Mouse (Mus musculus) testis, adult 2 months (tissue): ENCODE data around the gene Dusp14. TPM values are rescaled to one million over a fixed set of nuclear protein-coding genes. Genes with fewer than 3 reads are reported as not detected.

Source experiments
- H3K27ac ChIP-seq: fragments of 200-500 bp; 2 replicates; pipeline ENCODE4 v1.5.1; 2012; ENCODE audit warnings: low read depth, low read length; ENCODE audit not compliant: control insufficient read depth, insufficient read depth
- H3K27me3 ChIP-seq: fragments of 200-500 bp; 2 replicates; pipeline ENCODE4 v1.6.1; 2012; ENCODE audit warnings: mild to moderate bottlenecking, low read length, moderate library complexity; ENCODE audit not compliant: control insufficient read depth, insufficient read depth
- H3K36me3 ChIP-seq: fragments of 200-500 bp; 2 replicates; pipeline ENCODE4 v1.6.1; 2012; ENCODE audit warnings: mild to moderate bottlenecking, low read length; ENCODE audit not compliant: control insufficient read depth, insufficient read depth
- H3K4me1 ChIP-seq: fragments of 200-500 bp; 2 replicates; pipeline ENCODE4 v1.6.1; 2012; ENCODE audit warnings: low read length; ENCODE audit not compliant: control insufficient read depth, insufficient read depth
- H3K4me3 ChIP-seq: fragments of 200-500 bp; 2 replicates; pipeline ENCODE4 v1.5.1; 2012; ENCODE audit warnings: low read depth, mild to moderate bottlenecking, low read length, moderate library complexity, mixed read lengths; ENCODE audit not compliant: control insufficient read depth
- CTCF ChIP-seq: fragments of 200-500 bp; IDR thresholded peaks from 2 replicates; pipeline ENCODE4 v1.5.1; 2012; ENCODE audit warnings: low read depth, mild to moderate bottlenecking, inconsistent platforms, low read length, moderate library complexity; ENCODE audit not compliant: control insufficient read depth, insufficient read depth, insufficient replicate concordance
- POLR2A ChIP-seq: fragments of 200-500 bp; IDR thresholded peaks from 2 replicates; pipeline ENCODE4 v1.6.1; 2012; ENCODE audit warnings: low read depth, mild to moderate bottlenecking, inconsistent platforms, low read length, moderate library complexity; ENCODE audit not compliant: control insufficient read depth
- polyA plus RNA-seq: library from polyadenylated mRNA; depleted of rRNA; stranded (reverse); fragments of >200 nt; gene quantifications from 2 replicates; pipeline ENCODE4 v1.2.3, GENCODE M21; 2012

Dusp14 gene
- polyA plus RNA-seq, 1 experiment, result 2.5 TPM

DNA sequence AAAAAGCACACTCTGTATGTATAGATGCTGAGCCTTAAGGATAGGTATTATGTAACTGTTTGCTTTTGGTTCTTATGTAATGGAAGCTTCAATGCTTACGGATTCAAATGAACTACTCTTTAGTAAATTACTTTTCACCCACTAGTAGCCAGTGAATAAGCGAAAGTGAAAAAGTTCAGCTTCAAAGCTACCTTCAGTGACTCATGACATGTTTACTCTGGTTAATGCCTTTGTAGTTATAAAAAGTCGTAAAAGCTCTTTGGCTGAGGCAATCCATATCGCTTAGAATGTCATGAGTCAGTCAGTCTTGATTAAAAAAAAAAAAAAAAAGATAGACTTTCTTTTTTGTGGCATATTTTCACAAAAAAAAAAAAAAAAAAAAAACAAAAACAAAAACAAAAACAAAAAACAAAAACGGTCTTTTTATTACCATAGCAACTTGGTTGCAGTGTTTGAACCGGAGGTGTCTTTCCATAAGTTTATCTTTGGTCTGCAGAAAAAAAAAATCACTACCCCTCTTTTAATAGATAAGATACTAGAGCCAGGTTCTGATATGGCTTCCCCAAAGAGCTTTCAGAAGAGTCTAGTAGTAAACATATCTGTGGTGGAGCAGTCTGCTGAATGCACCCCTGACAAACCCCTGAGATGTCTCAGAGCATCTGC lies 52.8 kb downstream of the Dusp14 start:
- Histone ChIP-seq H3K27ac (no peak overlapping the region), H3K4me3 (no peak overlapping the region), H3K27me3 (no peaks in the 10 kb centered on the region), H3K36me3 (no peaks in the 10 kb centered on the region), H3K4me1 (no peaks in the 10 kb centered on the region)
- no peak for TF ChIP-seq CTCF
- no peak for TF ChIP-seq POLR2A

GRCm38 (mm10) chr11:84013105-84013504 lies 56.0 kb downstream of the Dusp14 start:
- H3K36me3 ChIP-seq, result no peaks in the 10 kb centered on the region; the same call in none of the 2 replicates
- H3K27me3 ChIP-seq, result no peaks in the 10 kb centered on the region
- H3K27ac ChIP-seq, result no peak overlapping the region
- no peaks in the 10 kb centered on the region for H3K4me1 ChIP-seq
- H3K4me3 ChIP-seq, result no peak overlapping the region
- TF ChIP-seq CTCF (no peak), POLR2A (no peak)

DNA sequence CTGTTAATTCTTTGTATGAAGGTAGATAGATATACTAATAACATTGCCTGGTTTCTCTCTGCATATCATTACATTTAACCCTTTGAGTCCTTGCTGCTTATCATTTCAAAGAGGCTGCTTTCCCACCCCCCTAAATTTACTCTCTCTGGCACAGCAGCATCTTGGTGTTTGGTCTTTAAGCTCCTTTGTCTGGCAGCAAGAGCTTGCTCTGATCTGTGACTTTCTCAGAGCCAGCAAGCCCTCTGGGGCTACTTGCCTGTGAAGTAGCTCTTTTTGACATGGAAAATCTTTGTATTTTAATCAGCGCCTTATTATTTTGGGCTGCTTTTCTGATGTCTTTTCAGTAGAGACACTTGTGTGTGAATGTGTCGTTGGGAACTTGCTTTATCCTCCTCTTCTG lies 57.5 kb downstream of the Dusp14 start:
- H3K4me3 ChIP-seq, result no peak overlapping the region
- H3K27me3 ChIP-seq, result no peaks in the 10 kb centered on the region
- H3K36me3 ChIP-seq, result no peaks in the 10 kb centered on the region; the same call in none of the 2 replicates

DNA sequence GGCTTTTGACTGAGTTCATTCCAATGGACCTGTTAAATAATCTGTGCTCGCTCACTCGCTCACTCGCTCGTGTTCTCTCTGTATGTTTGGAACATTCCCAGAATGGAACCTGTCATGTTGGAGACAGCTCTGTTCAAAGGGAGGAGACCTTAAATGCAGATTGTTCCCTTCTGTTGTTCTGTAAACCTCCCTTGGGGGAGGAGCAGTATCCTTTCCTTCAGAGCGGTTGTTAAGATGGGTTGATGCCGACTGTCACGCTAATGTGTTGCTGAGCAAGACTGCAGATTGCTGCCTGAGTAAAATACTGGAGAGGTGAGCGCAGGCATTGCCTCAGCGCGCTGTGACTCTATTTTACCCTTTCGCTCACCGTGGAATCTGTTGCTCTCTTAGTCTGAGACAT lies 58.0 kb downstream of the Dusp14 start:
- no peak overlapping the region for H3K27ac ChIP-seq
- no peaks in the 10 kb centered on the region for H3K27me3 ChIP-seq
- TF ChIP-seq CTCF (no peak), POLR2A (no peak)
- H3K36me3 ChIP-seq, result no peaks in the 10 kb centered on the region; the same call in none of the 2 replicates
- no peaks in the 10 kb centered on the region for H3K4me1 ChIP-seq
- no peak overlapping the region for H3K4me3 ChIP-seq

More for the DNA sequence above, 57.5 kb downstream of the Dusp14 start:
- Histone ChIP-seq H3K4me1 (no peaks in the 10 kb centered on the region), H3K27ac (no peak overlapping the region)
- TF ChIP-seq CTCF (no peak), POLR2A (no peak)

GRCm38 (mm10) chr11:84010411-84010810 lies 58.6 kb downstream of the Dusp14 start:
- no peaks in the 10 kb centered on the region; the same call in none of the 2 replicates for H3K36me3 ChIP-seq
- TF ChIP-seq POLR2A (no peak), CTCF (no peak)
- no peaks in the 10 kb centered on the region for H3K27me3 ChIP-seq
- no peak overlapping the region for H3K27ac ChIP-seq
- no peak overlapping the region for H3K4me3 ChIP-seq
- H3K4me1 ChIP-seq, result no peaks in the 10 kb centered on the region

- H3K4me3 ChIP-seq, result no peak overlapping the region
- no peaks in the 10 kb centered on the region for H3K4me1 ChIP-seq
- no peak overlapping the region for H3K27ac ChIP-seq
- no peaks in the 10 kb centered on the region for H3K27me3 ChIP-seq
- no peaks in the 10 kb centered on the region; the same call in none of the 2 replicates for H3K36me3 ChIP-seq
- no peak for TF ChIP-seq POLR2A
Observed at GRCm38 (mm10) chr11:84009001-84009400, 60.1 kb downstream of the Dusp14 start.

- Histone ChIP-seq H3K27ac (no peak overlapping the region), H3K4me1 (no peaks in the 10 kb centered on the region), H3K27me3 (no peaks in the 10 kb centered on the region), H3K36me3 (no peaks in the 10 kb centered on the region; the same call in 1 of the 2 replicates), H3K4me3 (no peak overlapping the region)
- TF ChIP-seq POLR2A, result no peak
- TF ChIP-seq CTCF, result no peak
Observed at GRCm38 (mm10) chr11:84003986-84004385, 65.1 kb downstream of the Dusp14 start.

- H3K36me3 ChIP-seq, result no peaks in the 10 kb centered on the region
- no peaks in the 10 kb centered on the region for H3K4me1 ChIP-seq
- no peak for TF ChIP-seq POLR2A
- H3K4me3 ChIP-seq, result no peak overlapping the region
- H3K27me3 ChIP-seq, result no peaks in the 10 kb centered on the region
- no peak overlapping the region for H3K27ac ChIP-seq
Observed at GRCm38 (mm10) chr11:84001257-84001656, 67.8 kb downstream of the Dusp14 start.
